Mouse (Mus musculus) Muller cell, postnatal 12 days (primary cell): ENCODE measurements at regions not wholly inside any gene's neighbourhood (a gene's known extent, or its start where the extent isn't known, plus 50 kb on each side); places are given as distances from the start of the nearest gene placed in this dataset.
"Not testable (repeated sequence)": the region's sequence is repeated elsewhere in the genome, so short reads cannot be mapped to it uniquely, and the experiment has no call there.

Source experiments
- DNase-seq: peaks from one replicate; pipeline ENCODE4 v3.0.0-alpha.2; 2015; ENCODE audit errors: inconsistent ontology term

GRCm38 (mm10) chr8:103634951-103635350, 466.5 kb upstream of the Cdh5 start:
- DNase-seq, result no peak

- DNase-seq, result no peak
These were observed 457.8 kb upstream of the Cdh5 start for GRCm38 (mm10) chr8:103643621-103644020.

GRCm38 (mm10) chr8:103644106-103644505, 457.3 kb upstream of the Cdh5 start:
- DNase-seq, result peak; percentile 47

- no peak for DNase-seq
These were observed 456.6 kb upstream of the Cdh5 start for GRCm38 (mm10) chr8:103644845-103645244.

- peak; percentile 69 for DNase-seq
These were observed 436.6 kb upstream of the Cdh5 start for GRCm38 (mm10) chr8:103664796-103665195.

GRCm38 (mm10) chr8:103686233-103686632, 415.2 kb upstream of the Cdh5 start:
- not testable (repeated sequence) for DNase-seq

GRCm38 (mm10) chr8:103690438-103690837, 411.0 kb upstream of the Cdh5 start:
- DNase-seq, result no peak

GRCm38 (mm10) chr8:103693531-103693930, 407.9 kb upstream of the Cdh5 start:
- no peak for DNase-seq

- no peak for DNase-seq
These were observed 407.0 kb upstream of the Cdh5 start for GRCm38 (mm10) chr8:103694331-103694891.

GRCm38 (mm10) chr8:103699016-103699520, 402.4 kb upstream of the Cdh5 start:
- DNase-seq, result no peak

GRCm38 (mm10) chr8:103702236-103702635, 399.2 kb upstream of the Cdh5 start:
- no peak for DNase-seq

- no peak for DNase-seq
These were observed 395.3 kb upstream of the Cdh5 start for GRCm38 (mm10) chr8:103706084-103706483.

- DNase-seq, result not testable (repeated sequence)
These were observed 390.6 kb upstream of the Cdh5 start for GRCm38 (mm10) chr8:103710871-103711270.

GRCm38 (mm10) chr8:103717723-103718122, 383.7 kb upstream of the Cdh5 start:
- no peak for DNase-seq

GRCm38 (mm10) chr8:103733466-103733865, 368.0 kb upstream of the Cdh5 start:
- DNase-seq, result no peak

- no peak for DNase-seq
These were observed 363.1 kb upstream of the Cdh5 start for GRCm38 (mm10) chr8:103738330-103738729.

GRCm38 (mm10) chr8:103741395-103741794, 360.0 kb upstream of the Cdh5 start:
- peak; percentile 92 for DNase-seq

GRCm38 (mm10) chr8:103748734-103749133, 352.7 kb upstream of the Cdh5 start:
- DNase-seq, result no peak

GRCm38 (mm10) chr8:103750278-103751097, 350.9 kb upstream of the Cdh5 start:
- DNase-seq, result peak; percentile 90

- peak; percentile 60 for DNase-seq
These were observed 350.3 kb upstream of the Cdh5 start for GRCm38 (mm10) chr8:103751161-103751560.

- peak; percentile 56 for DNase-seq
These were observed 337.6 kb upstream of the Cdh5 start for GRCm38 (mm10) chr8:103763821-103764220.

GRCm38 (mm10) chr8:103779658-103780057, 321.8 kb upstream of the Cdh5 start:
- no peak for DNase-seq

- no peak for DNase-seq
These were observed 313.1 kb upstream of the Cdh5 start for GRCm38 (mm10) chr8:103788308-103788707.
